Mouse (Mus musculus): ENCODE results near the gene Scarb2. TPM values are rescaled to one million over a fixed set of nuclear protein-coding genes. Genes with fewer than 3 reads are reported as not detected.
A peak's percentile ranks its signal among the peaks of the same experiment; 100 is the strongest.

Scarb2 gene
- polyA plus RNA-seq, 1 experiment, result 16.7 TPM

GRCm38 (mm10) chr5:92468234-92468633 lies 38.4 kb downstream of the Scarb2 start:
- TF ChIP-seq CTCF (IDR thresholded peaks at IDR 0.05; ENCODE audit: control insufficient read depth, insufficient read depth, low read length), result no peak
- no peak for TF ChIP-seq POLR2A (IDR thresholded peaks at IDR 0.05; ENCODE audit: borderline replicate concordance, control insufficient read depth, low read depth, low read length)
- Histone ChIP-seq H3K4me1 (ENCODE audit: control insufficient read depth, insufficient read depth, low read length) (peaks cover 7% of the 10 kb centered on the region; the same call in 1 of the 2 replicates), H3K4me3 (replicated peaks; ENCODE audit: control insufficient read depth, low read depth, low read length) (no peak overlapping the region), H3K27ac (ENCODE audit: control insufficient read depth, insufficient read depth, low read depth, low read length, poor library complexity) (no peak overlapping the region)
- WGBS, result 68% methylated on average over 6 of the region's 6 CpGs

DNA sequence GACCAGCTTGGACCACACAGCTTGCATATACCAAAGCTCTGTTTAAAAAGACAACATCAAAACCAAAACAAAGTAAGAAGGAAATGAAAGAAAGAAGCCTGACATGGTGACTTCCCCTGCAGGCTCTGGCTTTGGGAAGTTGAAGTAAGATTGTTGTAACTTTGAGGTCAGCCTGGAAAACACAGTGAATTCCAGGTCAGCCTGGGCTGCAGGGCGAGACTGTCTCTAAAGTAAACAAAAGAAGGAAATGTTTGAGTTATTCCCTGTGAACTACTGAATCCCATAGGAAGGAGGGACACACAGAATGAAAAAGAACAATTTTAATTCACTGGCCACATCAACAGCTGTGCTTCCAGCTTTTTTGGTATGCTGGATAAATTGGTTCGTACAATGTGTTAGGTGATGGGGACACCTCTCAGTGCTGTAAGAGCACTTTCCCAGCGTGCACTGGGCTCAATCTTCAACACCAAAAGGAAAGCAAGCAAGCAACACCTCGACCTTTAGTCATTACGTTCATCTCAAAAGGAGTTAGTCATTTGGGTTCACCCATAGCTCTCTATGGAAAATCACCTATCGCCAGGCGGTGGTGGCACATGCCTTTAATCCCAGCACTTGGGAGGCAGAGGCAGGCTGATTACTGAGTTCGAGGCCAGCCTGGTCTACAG lies 39.4 kb downstream of the Scarb2 start:
- H3K4me3 ChIP-seq (replicated peaks; ENCODE audit: control insufficient read depth, low read depth, low read length), result no peak overlapping the region
- H3K27ac ChIP-seq (ENCODE audit: control insufficient read depth, insufficient read depth, low read depth, low read length, poor library complexity), result no peak overlapping the region
- WGBS, result 71% methylated on average over 8 of the region's 8 CpGs
- peaks cover 7% of the 10 kb centered on the region; the same call in 1 of the 2 replicates for H3K4me1 ChIP-seq (ENCODE audit: control insufficient read depth, insufficient read depth, low read length)
- no peak for TF ChIP-seq CTCF (IDR thresholded peaks at IDR 0.05; ENCODE audit: control insufficient read depth, insufficient read depth, low read length)

DNA sequence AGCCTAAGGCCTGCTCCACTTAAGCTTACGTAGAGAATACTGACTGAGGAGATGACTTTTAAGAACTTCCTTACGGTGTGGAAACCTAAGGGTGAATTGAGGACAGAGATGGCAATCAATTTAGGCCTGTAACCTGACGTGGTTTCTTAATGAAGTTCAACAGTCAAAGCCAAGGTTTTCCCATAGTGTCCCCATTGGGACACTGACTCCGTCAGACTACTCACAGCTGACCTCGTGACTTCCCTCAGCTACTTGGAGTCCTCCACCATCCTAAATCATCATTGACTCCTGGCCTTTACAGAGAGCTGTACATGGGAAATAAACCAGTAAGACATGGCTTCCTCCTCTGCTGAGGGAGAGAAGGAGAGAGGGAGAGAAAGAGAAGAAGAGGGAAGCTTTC lies 41.1 kb downstream of the Scarb2 start:
- Histone ChIP-seq H3K4me3 (replicated peaks; ENCODE audit: control insufficient read depth, low read depth, low read length) (no peak overlapping the region), H3K4me1 (ENCODE audit: control insufficient read depth, insufficient read depth, low read length) (peaks cover 7% of the 10 kb centered on the region; the same call in 1 of the 2 replicates), H3K27ac (ENCODE audit: control insufficient read depth, insufficient read depth, low read depth, low read length, poor library complexity) (no peak overlapping the region)
- TF ChIP-seq CTCF (IDR thresholded peaks at IDR 0.05; ENCODE audit: control insufficient read depth, insufficient read depth, low read length) (no peak), POLR2A (IDR thresholded peaks at IDR 0.05; ENCODE audit: borderline replicate concordance, control insufficient read depth, low read depth, low read length) (no peak)
- 68% methylated on average over 5 of the region's 5 CpGs for WGBS

GRCm38 (mm10) chr5:92461321-92461720 lies 45.3 kb downstream of the Scarb2 start:
- Histone ChIP-seq H3K4me1 (ENCODE audit: control insufficient read depth, insufficient read depth, low read length) (no peaks in the 10 kb centered on the region; the same call in 1 of the 2 replicates), H3K4me3 (replicated peaks; ENCODE audit: control insufficient read depth, low read depth, low read length) (no peak overlapping the region), H3K27ac (ENCODE audit: control insufficient read depth, insufficient read depth, low read depth, low read length, poor library complexity) (no peak overlapping the region)
- TF ChIP-seq POLR2A (IDR thresholded peaks at IDR 0.05; ENCODE audit: borderline replicate concordance, control insufficient read depth, low read depth, low read length), result no peak
- TF ChIP-seq CTCF (IDR thresholded peaks at IDR 0.05; ENCODE audit: control insufficient read depth, insufficient read depth, low read length), result peak; percentile 83
- 40% methylated on average over 5 of the region's 5 CpGs for WGBS

DNA sequence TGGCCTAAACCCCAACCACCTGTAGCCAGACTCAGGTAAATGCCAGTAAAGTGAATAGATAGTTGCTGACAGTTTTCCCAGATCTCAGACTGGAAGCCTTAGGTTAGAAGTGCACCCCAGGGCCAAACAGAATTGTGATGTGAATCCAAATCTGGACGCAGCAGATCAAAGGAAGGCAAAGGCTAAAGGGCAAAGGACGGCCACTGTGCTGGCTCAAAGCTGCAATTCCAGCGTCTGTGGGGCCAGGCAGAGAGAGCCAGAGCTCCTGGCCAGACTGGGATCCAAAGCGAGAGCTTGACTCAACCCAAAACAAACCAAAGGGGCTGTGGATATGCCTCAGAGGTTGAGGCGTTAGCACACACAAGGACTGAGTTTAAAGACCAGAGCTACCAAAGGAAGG lies 47.9 kb downstream of the Scarb2 start:
- Histone ChIP-seq H3K27ac (ENCODE audit: control insufficient read depth, insufficient read depth, low read depth, low read length, poor library complexity) (no peak overlapping the region), H3K4me3 (replicated peaks; ENCODE audit: control insufficient read depth, low read depth, low read length) (no peak overlapping the region), H3K4me1 (ENCODE audit: control insufficient read depth, insufficient read depth, low read length) (no peaks in the 10 kb centered on the region; the same call in 1 of the 2 replicates)
- no peak for TF ChIP-seq CTCF (IDR thresholded peaks at IDR 0.05; ENCODE audit: control insufficient read depth, insufficient read depth, low read length)
- no peak for TF ChIP-seq POLR2A (IDR thresholded peaks at IDR 0.05; ENCODE audit: borderline replicate concordance, control insufficient read depth, low read depth, low read length)
- WGBS, result 88% methylated on average over 5 of the region's 5 CpGs

DNA sequence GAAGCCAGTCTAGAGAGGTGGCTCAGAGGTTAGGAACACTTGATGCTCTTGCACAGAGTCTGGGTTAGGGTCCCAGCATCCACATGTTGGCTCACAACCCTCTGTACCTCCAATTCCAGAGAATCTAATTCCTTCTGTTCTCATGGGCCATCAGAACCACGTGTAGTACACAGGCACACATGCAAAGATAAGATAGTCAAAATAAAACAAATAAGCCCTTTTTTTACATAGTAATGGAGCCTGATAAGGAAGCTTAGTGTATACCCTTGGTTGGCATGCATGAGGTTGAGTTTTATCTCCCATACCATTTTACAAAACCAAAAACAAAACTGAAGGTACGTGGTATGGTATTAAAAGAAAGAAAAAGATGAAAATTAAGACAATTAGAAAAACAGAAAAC lies 49.2 kb downstream of the Scarb2 start:
- H3K27ac ChIP-seq (ENCODE audit: control insufficient read depth, insufficient read depth, low read depth, low read length, poor library complexity), result no peak overlapping the region
- WGBS, result 60% methylated on average over 2 of the region's 2 CpGs
- TF ChIP-seq POLR2A (IDR thresholded peaks at IDR 0.05; ENCODE audit: borderline replicate concordance, control insufficient read depth, low read depth, low read length), result no peak
- no peaks in the 10 kb centered on the region; the same call in 1 of the 2 replicates for H3K4me1 ChIP-seq (ENCODE audit: control insufficient read depth, insufficient read depth, low read length)
- no peak overlapping the region for H3K4me3 ChIP-seq (replicated peaks; ENCODE audit: control insufficient read depth, low read depth, low read length)

GRCm38 (mm10) chr5:92452876-92453275 lies 53.8 kb downstream of the Scarb2 start:
- no peak overlapping the region for H3K4me3 ChIP-seq (replicated peaks; ENCODE audit: control insufficient read depth, low read depth, low read length)
- no peaks in the 10 kb centered on the region; the same call in 1 of the 2 replicates for H3K4me1 ChIP-seq (ENCODE audit: control insufficient read depth, insufficient read depth, low read length)
- TF ChIP-seq POLR2A (IDR thresholded peaks at IDR 0.05; ENCODE audit: borderline replicate concordance, control insufficient read depth, low read depth, low read length), result no peak
- TF ChIP-seq CTCF (IDR thresholded peaks at IDR 0.05; ENCODE audit: control insufficient read depth, insufficient read depth, low read length), result no peak
- no peak overlapping the region for H3K27ac ChIP-seq (ENCODE audit: control insufficient read depth, insufficient read depth, low read depth, low read length, poor library complexity)
- WGBS, result 76% methylated on average over 5 of the region's 5 CpGs

DNA sequence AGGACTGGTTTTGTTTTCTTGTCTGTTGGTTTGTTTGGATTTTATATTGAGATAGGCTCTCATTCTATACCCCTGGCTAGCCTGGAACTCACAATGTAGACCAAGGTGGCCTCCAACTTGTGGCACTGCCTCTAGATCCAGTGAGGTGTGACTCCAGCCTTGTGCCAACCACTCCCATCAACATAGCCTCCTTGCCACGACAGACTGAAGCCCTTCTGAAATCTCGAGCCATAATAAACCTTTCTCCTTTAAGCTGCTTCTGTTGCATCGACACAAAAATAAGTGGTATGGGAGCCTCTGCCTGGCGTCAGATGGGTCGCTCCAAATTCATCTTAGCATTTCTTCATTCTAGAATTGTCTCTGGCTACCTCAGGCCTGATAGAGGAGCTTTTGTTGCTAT lies 59.9 kb downstream of the Scarb2 start:
- Histone ChIP-seq H3K27ac (ENCODE audit: control insufficient read depth, insufficient read depth, low read depth, low read length, poor library complexity) (no peak overlapping the region), H3K4me1 (ENCODE audit: control insufficient read depth, insufficient read depth, low read length) (no peaks in the 10 kb centered on the region; the same call in 1 of the 2 replicates), H3K4me3 (replicated peaks; ENCODE audit: control insufficient read depth, low read depth, low read length) (no peak overlapping the region)
- TF ChIP-seq CTCF (IDR thresholded peaks at IDR 0.05; ENCODE audit: control insufficient read depth, insufficient read depth, low read length), result no peak
- TF ChIP-seq POLR2A (IDR thresholded peaks at IDR 0.05; ENCODE audit: borderline replicate concordance, control insufficient read depth, low read depth, low read length), result no peak
- WGBS, result 84% methylated on average over 5 of the region's 5 CpGs

- no peak overlapping the region for H3K4me3 ChIP-seq (replicated peaks; ENCODE audit: control insufficient read depth, low read depth, low read length)
- 85% methylated on average over 2 of the region's 2 CpGs for WGBS
- TF ChIP-seq POLR2A (IDR thresholded peaks at IDR 0.05; ENCODE audit: borderline replicate concordance, control insufficient read depth, low read depth, low read length), result no peak
- no peak for TF ChIP-seq CTCF (IDR thresholded peaks at IDR 0.05; ENCODE audit: control insufficient read depth, insufficient read depth, low read length)
- no peak overlapping the region for H3K27ac ChIP-seq (ENCODE audit: control insufficient read depth, insufficient read depth, low read depth, low read length, poor library complexity)
- peaks cover 1% of the 10 kb centered on the region for H3K4me1 ChIP-seq (ENCODE audit: control insufficient read depth, insufficient read depth, low read length)
Measured at GRCm38 (mm10) chr5:92445016-92445415, 61.6 kb downstream of the Scarb2 start.
